Mouse (Mus musculus) kidney, embryonic 16.5 days (tissue): Measurements from ENCODE around the gene Grb10. TPM values are rescaled to one million over a fixed set of nuclear protein-coding genes. Genes with fewer than 3 reads are reported as not detected.

Experiments
- ATAC-seq: fragments of 200-750 bp; cut with Nextera tagmentation; 2 replicates; pipeline ENCODE4 v1.8.0; 2017; ENCODE audit warnings: moderate TSS enrichment; ENCODE audit not compliant: low FRiP score, low TSS enrichment
- H3K27ac ChIP-seq: fragments of 300-500 bp; sonication (generic); 2 replicates; pipeline ENCODE4 v1.5.1; 2014; ENCODE audit warnings: low read length
- H3K27me3 ChIP-seq: fragments of 300-500 bp; sonication (generic); 2 replicates; pipeline ENCODE4 v1.6.1; 2014; ENCODE audit warnings: low read length, control low read depth, mixed read lengths; ENCODE audit not compliant: insufficient read depth
- H3K36me3 ChIP-seq: fragments of 300-500 bp; sonication (generic); 2 replicates; pipeline ENCODE4 v1.6.1; 2014; ENCODE audit warnings: low read length, control low read depth, mixed read lengths; ENCODE audit not compliant: insufficient read depth
- H3K4me1 ChIP-seq: fragments of 300-500 bp; sonication (generic); 2 replicates; pipeline ENCODE4 v1.6.1; 2014; ENCODE audit warnings: low read length, control low read depth, mixed read lengths; ENCODE audit not compliant: insufficient read depth
- H3K4me2 ChIP-seq: fragments of 300-500 bp; sonication (generic); replicated peaks from 2 replicates; pipeline ENCODE4 v1.6.1; 2014; ENCODE audit warnings: low read depth, low read length
- H3K4me3 ChIP-seq: fragments of 300-500 bp; sonication (generic); 2 replicates; pipeline ENCODE4 v1.5.1; 2014; ENCODE audit warnings: mild to moderate bottlenecking, low read length
- H3K9ac ChIP-seq: fragments of 300-500 bp; sonication (generic); replicated peaks from 2 replicates; pipeline ENCODE4 v1.6.1; 2014; ENCODE audit warnings: low read length
- H3K9me3 ChIP-seq: fragments of 300-500 bp; sonication (generic); 2 replicates; pipeline ENCODE4 v1.6.1; 2016; ENCODE audit warnings: low read length, control low read depth
- WGBS: fragments of 180-500 bp; shearing (Covaris S2); extraction: QIAGEN DNeasy Blood & Tissue Kit; methylation state at CpG from one replicate; pipeline ENCODE4 v1.1.7; 2014; 5-methylcytosine and 5-hydroxymethylcytosine counted together
- polyA plus RNA-seq: library from polyadenylated mRNA; unstranded; fragments of >200 nt; fragmentation: Nextera tagmentation; extraction: Ambion mirVana; gene quantifications from 2 replicates; pipeline ENCODE4 v1.2.1, GENCODE M21; 2015

Grb10 gene
- polyA plus RNA-seq, 1 experiment from 2014 or later = 374 TPM

GRCm38 (mm10) chr11:11901509-11901908, 137.0 kb downstream of the Grb10 start:
- Histone ChIP-seq H3K27ac (no peak overlapping the region), H3K4me2 (no peak overlapping the region), H3K36me3 (no peaks in the 10 kb centered on the region), H3K27me3 (no peaks in the 10 kb centered on the region), H3K4me1 (no peaks in the 10 kb centered on the region), H3K9me3 (no peaks in the 10 kb centered on the region), H3K4me3 (no peak overlapping the region), H3K9ac (no peak overlapping the region)
- 45% methylated on average over 5 of the region's 5 CpGs for WGBS
- ATAC-seq = no peak

GRCm38 (mm10) chr11:11898496-11898895, 140.0 kb downstream of the Grb10 start:
- Histone ChIP-seq H3K9me3 (no peaks in the 10 kb centered on the region), H3K4me3 (no peak overlapping the region), H3K4me2 (no peak overlapping the region), H3K36me3 (no peaks in the 10 kb centered on the region), H3K9ac (no peak overlapping the region), H3K27me3 (no peaks in the 10 kb centered on the region), H3K4me1 (no peaks in the 10 kb centered on the region), H3K27ac (no peak overlapping the region; the same call in 1 of the 2 replicates)
- WGBS = 79% methylated on average over 3 of the region's 3 CpGs
- ATAC-seq = no peak

- H3K4me2 ChIP-seq = no peak within 1 kb of the TSS
- no peak within 1 kb of the TSS for H3K4me3 ChIP-seq
- no peaks in the 10 kb centered on the region for H3K27me3 ChIP-seq
- no peaks in the 10 kb centered on the region for H3K36me3 ChIP-seq
- WGBS = 80% methylated on average over 12 of the region's 12 CpGs
- H3K9ac ChIP-seq = no peak within 1 kb of the TSS
- peak; percentile 52; the same call in 1 of the 2 replicates for ATAC-seq
- H3K27ac ChIP-seq = peak within 1 kb of the TSS; percentile 63
- peaks cover 5% of the 10 kb centered on the region for H3K4me1 ChIP-seq
- no peaks in the 10 kb centered on the region for H3K9me3 ChIP-seq
Observed at GRCm38 (mm10) chr11:11897645-11898357, 140.7 kb downstream of the Grb10 start, which contains the start of gene Ddc. TSS of gene Ddc (minus strand) at chr11:11898144.

GRCm38 (mm10) chr11:11895479-11895878, 143.0 kb downstream of the Grb10 start:
- WGBS = 90% methylated on average over 2 of the region's 2 CpGs
- H3K36me3 ChIP-seq = no peaks in the 10 kb centered on the region
- ATAC-seq = no peak

GRCm38 (mm10) chr11:11893769-11894168, 144.7 kb downstream of the Grb10 start:
- ATAC-seq = no peak
- H3K9me3 ChIP-seq = no peaks in the 10 kb centered on the region
- H3K4me1 ChIP-seq = peaks cover 8% of the 10 kb centered on the region
- no peak overlapping the region for H3K4me3 ChIP-seq
- 67% methylated on average over 1 of the region's 1 CpGs for WGBS
- H3K36me3 ChIP-seq = no peaks in the 10 kb centered on the region
- no peaks in the 10 kb centered on the region for H3K27me3 ChIP-seq
- H3K9ac ChIP-seq = no peak overlapping the region
- no peak overlapping the region for H3K27ac ChIP-seq
- no peak overlapping the region for H3K4me2 ChIP-seq

More at GRCm38 (mm10) chr11:11895479-11895878, 143.0 kb downstream of the Grb10 start:
- peaks cover 8% of the 10 kb centered on the region for H3K4me1 ChIP-seq
- H3K27me3 ChIP-seq = no peaks in the 10 kb centered on the region
- no peak overlapping the region for H3K27ac ChIP-seq
- H3K4me3 ChIP-seq = no peak overlapping the region
- no peak overlapping the region for H3K9ac ChIP-seq
- no peaks in the 10 kb centered on the region for H3K9me3 ChIP-seq
- H3K4me2 ChIP-seq = no peak overlapping the region

GRCm38 (mm10) chr11:11892993-11893602, 145.4 kb downstream of the Grb10 start:
- H3K36me3 ChIP-seq = no peaks in the 10 kb centered on the region
- no peak for ATAC-seq
- H3K4me3 ChIP-seq = no peak overlapping the region
- WGBS = 41% methylated on average over 10 of the region's 10 CpGs
- H3K27me3 ChIP-seq = no peaks in the 10 kb centered on the region
- no peak overlapping the region for H3K9ac ChIP-seq
- H3K4me2 ChIP-seq = no peak overlapping the region
- no peaks in the 10 kb centered on the region for H3K9me3 ChIP-seq
- H3K4me1 ChIP-seq = peaks cover 8% of the 10 kb centered on the region
- H3K27ac ChIP-seq = no peak overlapping the region

GRCm38 (mm10) chr11:11891832-11892231, 146.7 kb downstream of the Grb10 start:
- no peak overlapping the region for H3K27ac ChIP-seq
- H3K27me3 ChIP-seq = no peaks in the 10 kb centered on the region

GRCm38 (mm10) chr11:11890139-11890741, 148.2 kb downstream of the Grb10 start:
- ATAC-seq = no peak
- H3K4me1 ChIP-seq = peaks cover 17% of the 10 kb centered on the region
- no peak overlapping the region for H3K4me3 ChIP-seq
- WGBS = 78% methylated on average over 10 of the region's 10 CpGs
- no peaks in the 10 kb centered on the region for H3K36me3 ChIP-seq
- no peak overlapping the region for H3K9ac ChIP-seq
- no peak overlapping the region for H3K27ac ChIP-seq
- no peak overlapping the region for H3K4me2 ChIP-seq
- H3K27me3 ChIP-seq = no peaks in the 10 kb centered on the region
- H3K9me3 ChIP-seq = no peaks in the 10 kb centered on the region

More at GRCm38 (mm10) chr11:11891832-11892231, 146.7 kb downstream of the Grb10 start:
- H3K9me3 ChIP-seq = no peaks in the 10 kb centered on the region
- H3K9ac ChIP-seq = no peak overlapping the region
- ATAC-seq = no peak
- no peak overlapping the region for H3K4me2 ChIP-seq
- H3K4me3 ChIP-seq = no peak overlapping the region
- H3K4me1 ChIP-seq = peaks cover 8% of the 10 kb centered on the region
- H3K36me3 ChIP-seq = no peaks in the 10 kb centered on the region

GRCm38 (mm10) chr11:11888727-11889126, 149.8 kb downstream of the Grb10 start:
- WGBS = 82% methylated on average over 3 of the region's 3 CpGs
- Histone ChIP-seq H3K36me3 (no peaks in the 10 kb centered on the region), H3K27me3 (no peaks in the 10 kb centered on the region), H3K4me1 (peaks cover 24% of the 10 kb centered on the region), H3K27ac (no peak overlapping the region), H3K9me3 (no peaks in the 10 kb centered on the region), H3K4me2 (no peak overlapping the region), H3K4me3 (no peak overlapping the region), H3K9ac (no peak overlapping the region)
- no peak for ATAC-seq

GRCm38 (mm10) chr11:11888051-11888450, 150.4 kb downstream of the Grb10 start:
- H3K27me3 ChIP-seq = no peaks in the 10 kb centered on the region
- 56% methylated on average over 3 of the region's 3 CpGs for WGBS
- ATAC-seq = no peak
- H3K9me3 ChIP-seq = no peaks in the 10 kb centered on the region
- peaks cover 22% of the 10 kb centered on the region for H3K4me1 ChIP-seq
- no peak overlapping the region for H3K4me2 ChIP-seq
- no peak overlapping the region for H3K9ac ChIP-seq
- no peak overlapping the region for H3K4me3 ChIP-seq
- H3K36me3 ChIP-seq = no peaks in the 10 kb centered on the region
- H3K27ac ChIP-seq = no peak overlapping the region
